Mouse (Mus musculus) liver, adult 2 months (tissue): ENCODE measurements at regions not wholly inside any gene's neighbourhood (a gene's known extent, or its start where the extent isn't known, plus 50 kb on each side); places are given as distances from the start of the nearest gene placed in this dataset.

Experiments
- CTCF ChIP-seq: fragments of 200-500 bp; IDR thresholded peaks from 2 replicates; pipeline ENCODE4 v1.5.1; 2011; ENCODE audit warnings: low read depth, low read length, control low read depth
- POLR2A ChIP-seq: fragments of 200-500 bp; IDR thresholded peaks from 2 replicates; pipeline ENCODE4 v1.6.1; 2011; ENCODE audit warnings: low read length, control low read depth; ENCODE audit not compliant: insufficient read depth; ENCODE audit errors: extremely low read depth

DNA sequence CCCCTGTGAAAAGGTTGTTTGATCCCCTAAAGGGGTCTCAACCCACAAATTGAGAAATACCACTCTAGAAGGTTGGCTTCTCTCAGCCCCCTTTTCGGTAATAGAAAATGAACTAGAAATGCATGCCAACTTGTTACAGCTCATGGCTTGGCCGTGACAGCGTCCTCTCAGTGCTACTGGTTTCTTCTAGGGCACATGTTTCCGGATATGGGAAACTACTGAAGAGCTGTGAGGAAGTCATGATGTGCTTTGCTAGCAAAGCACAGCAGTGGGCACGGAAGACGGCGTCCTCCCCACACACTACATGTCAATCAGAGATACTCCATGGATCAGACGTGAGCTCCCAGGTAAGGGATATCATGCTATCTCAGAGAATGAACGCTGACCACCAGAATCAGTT, 148.1 kb upstream of the Nabp1 start:
- TF ChIP-seq POLR2A (no peak), CTCF (no peak)
